Mouse (Mus musculus): ENCODE measurements around the gene Stard10. TPM values are rescaled to one million over a fixed set of nuclear protein-coding genes. Genes with fewer than 3 reads are reported as not detected.

Stard10 gene
- total RNA-seq, 2 experiments from 2014 or later, result 30.5 to 36.0 TPM

DNA sequence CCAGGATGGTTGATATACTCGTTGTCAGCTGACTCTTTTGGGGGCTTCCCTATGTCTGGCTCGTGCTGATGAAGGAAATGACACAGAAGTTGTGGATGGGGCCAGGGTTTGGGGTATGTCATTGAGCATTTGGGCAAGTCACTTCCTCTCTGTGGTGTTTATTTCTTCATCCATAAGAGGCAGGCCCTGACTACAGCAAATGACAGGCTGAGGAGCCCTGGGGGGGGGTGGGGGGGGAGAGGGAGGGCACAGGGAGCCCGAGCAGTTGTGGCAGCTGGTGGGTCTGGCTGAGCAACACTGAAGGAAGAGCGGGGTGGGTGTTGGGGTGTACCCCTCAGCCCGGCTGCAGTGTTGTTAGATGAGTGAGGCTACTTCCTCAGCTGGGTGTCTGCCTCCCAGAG lies 45.9 kb downstream of the Stard10 start:
- peak; percentile 76 for ATAC-seq (replicated peaks; ENCODE audit: poor library complexity, severe bottlenecking)

DNA sequence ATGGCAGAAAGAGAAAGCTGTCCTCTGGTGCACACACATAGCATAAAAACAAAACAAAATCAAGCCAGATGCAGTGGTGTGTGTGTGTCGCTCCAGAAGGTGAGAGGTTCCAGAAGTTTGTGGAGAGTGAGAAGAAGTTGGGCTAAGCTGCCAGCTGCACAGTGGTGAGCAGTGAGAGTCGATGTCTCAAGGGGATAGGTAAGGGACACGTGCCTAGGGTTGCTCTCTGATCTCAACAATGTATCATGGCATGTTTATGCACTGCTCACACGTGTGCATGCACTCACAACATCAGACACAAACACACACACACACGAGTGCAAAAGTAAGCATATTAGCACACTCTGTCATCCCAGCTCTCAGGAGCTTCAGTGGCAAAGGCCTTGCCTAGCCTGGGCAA lies 47.0 kb downstream of the Stard10 start:
- no peak for ATAC-seq (replicated peaks; ENCODE audit: poor library complexity, severe bottlenecking)

DNA sequence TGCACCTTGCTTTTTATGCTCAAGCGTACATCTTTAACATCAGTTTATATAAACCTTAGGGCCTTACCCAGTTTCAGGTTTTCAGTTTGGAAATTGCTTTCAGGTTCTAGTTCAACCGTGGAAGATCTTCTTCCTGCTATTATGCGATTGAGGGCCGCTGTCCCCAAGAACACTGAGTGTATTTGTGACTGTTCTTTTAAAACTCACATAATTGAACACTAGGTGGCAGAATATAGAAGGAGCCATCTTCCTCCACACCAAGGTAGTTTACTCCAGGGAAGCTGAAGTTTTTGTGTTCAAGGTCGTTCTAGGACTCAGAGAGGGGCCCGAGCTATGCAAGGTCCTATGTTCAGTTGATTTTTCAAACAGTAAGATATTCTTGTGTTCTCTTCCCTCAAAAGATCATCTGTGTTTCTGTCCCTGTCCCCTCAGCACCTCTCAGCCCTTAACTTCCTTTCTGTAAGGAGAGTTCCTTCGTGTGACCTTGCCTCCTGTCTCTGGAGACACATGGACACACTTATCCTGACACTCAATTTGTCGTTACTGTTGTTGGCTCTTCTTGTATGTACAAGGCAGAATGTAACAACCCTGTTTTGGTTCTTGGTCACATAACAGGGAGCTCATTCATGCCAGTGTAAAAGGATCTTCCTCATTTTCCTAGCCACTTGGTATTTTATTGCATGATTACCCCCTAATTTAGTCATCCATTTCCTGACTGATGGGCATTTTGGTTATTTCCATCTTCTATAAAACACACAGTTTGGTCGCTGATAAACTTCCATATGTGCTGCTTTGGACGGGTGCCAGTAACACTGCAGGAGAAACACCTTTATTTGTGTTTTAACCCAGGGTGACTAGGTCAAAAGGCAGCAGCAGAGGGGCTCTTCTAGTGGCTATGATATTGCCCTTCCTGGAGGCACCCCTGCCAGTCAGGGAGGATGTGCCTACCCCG lies 51.3 kb downstream of the Stard10 start:
- peak; percentile 23; the same call in 1 of the 2 replicates for ATAC-seq (replicated peaks; ENCODE audit: poor library complexity, severe bottlenecking)

DNA sequence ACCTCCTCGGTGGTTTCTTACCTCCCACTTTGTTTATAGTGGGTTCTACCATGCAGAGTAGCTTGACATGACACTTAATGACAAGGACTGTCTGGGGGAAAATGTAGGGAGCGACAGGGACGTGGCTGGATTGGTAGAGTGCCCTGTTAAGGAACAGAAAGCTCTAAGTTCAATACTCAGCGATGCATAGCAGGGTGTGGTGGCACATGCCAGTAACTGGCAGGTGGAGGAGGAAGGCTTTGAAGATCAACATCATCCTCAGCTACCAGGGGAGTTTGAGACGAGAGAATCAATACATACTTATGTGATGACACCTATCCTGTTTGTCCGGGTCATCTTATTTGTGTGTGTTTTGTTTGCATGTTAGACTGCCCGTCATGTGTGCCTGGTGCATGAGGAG lies 52.8 kb downstream of the Stard10 start:
- ATAC-seq (replicated peaks; ENCODE audit: poor library complexity, severe bottlenecking), result no peak

DNA sequence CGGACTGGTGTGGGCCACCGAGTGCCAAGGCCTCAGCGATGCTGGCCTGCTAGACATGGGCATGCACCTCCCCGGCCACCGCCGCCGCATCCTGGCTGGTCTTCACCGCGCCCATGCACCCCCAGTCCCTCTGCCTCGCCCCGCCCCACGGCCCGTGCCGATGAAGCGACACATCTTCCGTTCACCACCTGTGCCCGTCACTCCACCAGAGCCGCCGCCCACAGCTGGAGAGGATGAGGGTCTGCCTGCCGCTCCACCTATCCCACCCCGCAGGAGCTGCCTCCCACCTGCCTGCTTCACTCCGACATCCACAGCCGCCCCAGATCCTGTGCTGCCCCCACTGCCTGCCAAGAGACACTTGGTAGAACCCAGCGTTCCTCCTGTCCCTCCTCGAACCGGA lies 56.2 kb downstream of the Stard10 start:
- ATAC-seq (replicated peaks; ENCODE audit: poor library complexity, severe bottlenecking), result no peak

DNA sequence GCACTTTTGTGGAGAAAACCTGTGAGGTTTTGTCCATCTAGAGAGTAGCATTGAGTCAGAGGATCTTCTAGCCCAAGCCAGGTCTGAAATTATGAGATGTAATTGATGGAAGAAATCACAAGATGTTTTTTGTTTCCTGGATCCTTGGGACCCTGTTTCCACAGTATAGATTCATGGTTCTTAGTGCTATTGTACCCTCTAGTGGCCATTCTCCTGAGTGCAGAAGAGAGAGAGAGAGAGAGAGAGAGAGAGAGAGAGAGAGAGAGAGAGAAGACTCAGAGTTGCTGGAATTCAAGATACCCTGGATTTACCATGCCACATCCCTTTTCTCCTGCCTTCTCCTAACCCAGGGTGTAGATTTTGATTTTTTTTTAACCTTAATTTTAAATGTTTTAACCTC lies 57.3 kb downstream of the Stard10 start:
- ATAC-seq (replicated peaks; ENCODE audit: poor library complexity, severe bottlenecking), result 0 out of 2 replicates have a peak, but pooled peaks have one; percentile 29

DNA sequence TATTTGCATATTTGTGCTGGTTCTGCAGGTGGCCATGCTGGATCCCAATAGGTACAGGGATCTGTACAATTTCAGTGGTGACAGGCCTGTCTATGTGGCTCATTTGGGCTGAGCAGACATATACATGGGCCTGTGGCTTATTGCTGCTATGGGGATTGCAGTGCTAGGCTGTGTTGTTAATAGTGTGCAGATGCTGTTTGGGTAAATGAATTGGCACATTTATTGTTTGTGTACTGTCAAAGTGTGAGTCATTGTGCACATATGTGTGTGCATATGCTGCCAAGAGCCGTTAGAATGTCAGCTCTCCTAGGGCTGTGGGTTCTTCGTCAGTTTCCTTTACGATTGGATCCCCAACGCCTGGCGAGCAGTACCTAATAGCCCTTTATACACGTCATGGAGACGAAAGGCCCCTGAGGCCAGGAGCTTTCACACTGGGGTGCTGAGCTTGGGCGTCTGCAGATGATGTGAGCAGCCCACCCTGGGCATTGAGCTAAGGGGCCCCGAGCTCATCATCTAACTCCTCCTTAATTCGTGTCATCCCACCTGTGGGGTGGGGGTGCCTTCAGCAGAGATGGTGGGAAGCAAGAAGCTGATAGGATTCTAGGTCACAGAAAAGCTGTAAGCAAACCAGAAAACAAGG lies 59.9 kb downstream of the Stard10 start:
- ATAC-seq (replicated peaks; ENCODE audit: poor library complexity, severe bottlenecking), result no peak

DNA sequence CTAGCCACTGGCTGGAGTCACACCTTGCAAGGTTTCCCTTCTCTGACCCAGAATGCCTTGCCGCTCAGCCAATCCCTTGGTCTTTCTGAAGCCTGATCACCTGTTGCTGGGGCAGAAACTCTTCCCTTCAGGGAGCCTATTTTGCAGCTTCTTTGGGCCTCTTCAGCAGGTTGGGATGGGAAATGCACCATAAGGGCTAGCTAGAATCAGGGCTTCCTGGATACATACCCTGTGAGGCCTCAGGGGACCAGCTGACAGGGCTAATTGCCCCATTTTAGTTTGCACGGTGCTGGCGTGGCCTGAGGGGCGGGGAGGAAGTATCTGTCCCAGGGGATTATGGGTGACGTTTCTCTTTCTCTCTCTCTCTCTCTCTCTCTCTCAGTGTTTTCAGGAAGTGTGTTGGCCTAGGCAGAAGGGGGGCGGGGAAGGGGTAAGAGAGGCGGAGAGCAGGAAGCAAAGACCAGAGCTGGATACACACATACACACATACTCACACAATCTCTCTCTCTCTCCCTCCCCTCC lies 60.9 kb downstream of the Stard10 start:
- peak; percentile 62 for ATAC-seq (replicated peaks; ENCODE audit: poor library complexity, severe bottlenecking)

DNA sequence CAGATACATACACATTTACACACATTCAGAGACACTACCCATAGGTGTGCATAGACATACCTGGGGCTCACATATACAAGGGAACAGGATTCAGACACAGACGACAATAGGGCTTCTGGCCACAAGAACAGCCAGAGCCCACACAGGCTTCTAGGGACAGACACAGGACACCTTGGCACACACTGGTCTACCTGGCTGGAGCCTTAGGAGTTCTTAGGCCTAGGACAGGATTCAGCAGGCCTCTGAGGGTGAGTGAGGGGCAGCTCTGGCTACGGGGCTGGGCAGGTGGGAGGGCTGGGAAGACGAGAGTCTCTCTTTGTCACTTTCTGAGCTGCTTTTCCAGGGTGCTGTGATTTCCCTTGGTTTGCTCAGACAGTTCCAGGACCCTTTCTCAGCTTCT lies 61.4 kb downstream of the Stard10 start:
- no peak for ATAC-seq (replicated peaks; ENCODE audit: poor library complexity, severe bottlenecking)

DNA sequence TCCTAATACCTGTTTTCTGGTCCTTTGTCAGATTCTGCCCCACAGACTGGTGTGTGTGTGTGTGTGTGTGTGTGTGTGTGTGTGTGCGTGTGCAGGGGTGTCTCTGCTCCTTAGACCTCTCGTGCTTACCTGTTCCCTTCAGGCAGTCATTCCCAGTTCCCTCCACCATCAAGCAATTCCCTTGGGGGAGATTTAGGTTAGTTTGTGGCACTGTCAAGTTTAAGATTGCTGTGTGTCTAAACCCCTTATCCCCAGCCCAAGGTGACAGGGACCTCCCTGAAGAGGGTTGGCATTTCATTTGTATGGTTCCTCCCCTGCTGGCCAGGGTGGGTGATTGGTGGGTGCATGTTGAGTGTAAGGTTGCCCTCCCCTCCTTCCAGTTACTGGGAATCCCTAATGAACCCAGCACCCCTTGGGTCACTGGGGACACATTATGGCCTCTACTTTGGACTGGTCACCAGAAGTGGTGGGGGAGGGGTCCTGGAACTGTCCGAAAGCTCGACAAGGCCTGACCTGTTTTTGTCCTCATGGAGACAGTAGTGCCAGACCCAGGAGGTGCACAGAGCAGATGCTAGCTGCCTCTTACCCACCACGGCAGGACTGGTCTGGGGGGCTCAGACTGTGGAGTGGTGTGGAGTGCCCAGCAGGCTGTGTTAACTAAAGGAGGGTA lies 62.0 kb downstream of the Stard10 start:
- no peak for ATAC-seq (replicated peaks; ENCODE audit: poor library complexity, severe bottlenecking)

DNA sequence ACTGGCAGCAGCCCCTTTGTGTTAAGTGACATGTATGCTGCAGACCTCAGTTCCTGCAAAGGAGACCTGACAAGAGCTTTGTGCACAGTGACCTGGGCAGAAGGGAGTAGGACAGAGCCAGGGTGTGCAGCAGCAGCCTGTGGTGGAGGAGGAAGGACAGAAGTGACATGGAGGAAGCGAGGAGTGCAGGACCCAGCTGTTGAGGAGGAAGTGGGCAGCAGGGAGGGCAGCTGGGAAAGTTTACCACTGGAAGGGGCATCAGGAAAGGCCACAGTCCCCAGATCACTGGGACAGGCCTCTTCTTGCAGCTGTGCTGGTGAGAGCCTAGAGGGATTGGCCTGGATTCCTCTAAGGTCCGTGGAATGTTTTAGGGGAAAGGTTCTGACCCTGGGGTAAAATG lies 62.8 kb downstream of the Stard10 start:
- peak; percentile 43 for ATAC-seq (replicated peaks; ENCODE audit: poor library complexity, severe bottlenecking)

DNA sequence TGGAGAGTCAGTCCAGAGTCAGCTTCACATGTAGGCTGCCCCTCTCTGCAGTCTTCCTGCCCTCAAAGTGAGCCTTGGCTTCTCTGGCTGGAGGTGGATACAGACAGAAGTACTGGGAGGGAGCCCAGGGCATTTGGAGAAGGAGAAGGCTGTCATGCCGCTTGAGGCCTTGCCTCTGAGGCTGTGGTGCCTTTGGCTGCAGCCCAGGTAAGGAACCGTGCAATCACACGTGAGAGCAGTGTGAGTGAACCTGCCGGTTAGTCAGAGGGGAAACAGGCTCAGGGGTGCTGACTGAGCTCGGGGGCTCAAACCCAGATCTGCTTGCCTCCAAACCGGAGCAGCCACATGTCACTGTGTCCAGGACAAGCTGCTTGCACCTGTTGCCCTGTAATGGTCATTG lies 64.6 kb downstream of the Stard10 start:
- no peak for ATAC-seq (replicated peaks; ENCODE audit: poor library complexity, severe bottlenecking)

DNA sequence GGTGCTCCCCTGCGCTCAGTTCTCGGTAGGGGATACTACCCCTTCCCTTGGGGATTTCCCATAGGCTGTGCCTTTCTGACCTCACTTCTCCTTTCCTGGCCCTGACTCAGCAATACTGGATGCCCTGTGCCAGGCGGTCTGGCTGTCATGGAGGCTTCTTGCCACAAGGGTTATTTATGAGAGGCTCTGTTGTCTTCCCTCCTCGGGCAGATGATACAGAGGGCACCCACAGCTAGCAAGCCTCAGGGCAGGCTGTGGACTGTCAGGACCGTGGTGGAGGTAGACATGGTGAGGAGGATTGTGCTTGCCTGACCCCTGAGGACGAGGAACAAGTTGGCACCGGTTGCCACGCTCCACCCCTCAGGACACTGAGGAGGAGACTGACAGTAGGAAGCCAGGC lies 65.5 kb downstream of the Stard10 start:
- peak; percentile 69 for ATAC-seq (replicated peaks; ENCODE audit: poor library complexity, severe bottlenecking)

DNA sequence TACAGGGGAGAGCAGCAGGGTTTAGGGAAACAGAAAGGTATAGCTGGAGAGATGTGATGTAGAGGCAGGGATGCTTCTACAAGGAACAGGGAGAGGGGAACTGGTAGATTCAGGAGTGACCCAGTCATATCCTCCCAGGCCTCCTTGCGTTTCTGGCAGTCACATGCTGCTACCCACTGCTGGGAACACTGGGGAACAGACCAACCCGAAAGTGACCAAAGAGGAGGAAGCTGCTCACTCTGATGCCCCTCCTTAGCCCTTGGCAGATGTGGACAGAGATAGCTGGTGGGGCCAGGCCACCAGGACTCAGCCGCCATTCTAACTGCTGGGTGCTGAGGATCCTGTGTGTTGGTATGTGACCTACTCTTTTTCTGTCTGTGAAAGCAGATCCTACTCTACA lies 66.9 kb downstream of the Stard10 start:
- ATAC-seq (replicated peaks; ENCODE audit: poor library complexity, severe bottlenecking), result peak; percentile 48

DNA sequence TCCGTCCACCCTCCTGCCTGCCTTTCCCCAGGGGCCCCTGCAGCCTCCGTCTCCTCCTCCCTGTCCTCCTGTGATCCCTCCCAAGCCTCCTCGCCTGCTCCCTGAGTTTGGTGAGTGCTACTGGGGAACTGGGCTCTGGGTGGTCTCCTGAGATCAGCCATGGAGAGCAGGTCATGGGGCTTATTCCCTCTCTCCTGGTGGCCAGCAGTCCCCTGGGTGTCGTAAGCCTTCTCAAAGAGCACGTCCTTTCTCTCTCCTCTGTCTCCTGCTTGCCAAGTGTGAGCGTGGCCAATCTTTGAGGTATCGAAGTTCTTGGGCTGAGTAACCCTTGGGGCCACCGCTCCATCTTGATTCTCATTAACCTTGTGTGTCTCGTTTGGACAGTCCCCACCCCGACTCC lies 68.0 kb downstream of the Stard10 start:
- ATAC-seq (replicated peaks; ENCODE audit: poor library complexity, severe bottlenecking), result no peak

DNA sequence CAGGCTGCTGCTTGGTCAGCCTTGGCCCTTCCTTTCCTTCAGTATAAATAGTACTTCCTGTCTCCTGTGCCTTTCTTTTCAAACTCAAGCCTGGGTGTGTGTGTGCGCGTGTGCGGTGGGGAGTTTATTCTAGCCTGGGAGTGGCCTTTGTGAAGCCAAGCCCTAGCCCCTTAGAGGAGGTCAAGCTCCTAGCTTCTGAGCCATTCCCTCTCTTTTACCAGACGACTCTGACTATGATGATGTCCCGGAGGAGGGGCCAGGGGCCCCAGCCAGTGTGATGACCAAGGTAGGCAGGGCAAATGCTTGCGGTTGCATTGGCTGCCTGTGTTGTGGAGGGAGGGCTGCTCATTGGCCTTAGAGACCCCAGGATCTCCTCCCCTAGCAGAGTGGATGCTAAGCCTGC lies 68.4 kb downstream of the Stard10 start:
- no peak for ATAC-seq (replicated peaks; ENCODE audit: poor library complexity, severe bottlenecking)

DNA sequence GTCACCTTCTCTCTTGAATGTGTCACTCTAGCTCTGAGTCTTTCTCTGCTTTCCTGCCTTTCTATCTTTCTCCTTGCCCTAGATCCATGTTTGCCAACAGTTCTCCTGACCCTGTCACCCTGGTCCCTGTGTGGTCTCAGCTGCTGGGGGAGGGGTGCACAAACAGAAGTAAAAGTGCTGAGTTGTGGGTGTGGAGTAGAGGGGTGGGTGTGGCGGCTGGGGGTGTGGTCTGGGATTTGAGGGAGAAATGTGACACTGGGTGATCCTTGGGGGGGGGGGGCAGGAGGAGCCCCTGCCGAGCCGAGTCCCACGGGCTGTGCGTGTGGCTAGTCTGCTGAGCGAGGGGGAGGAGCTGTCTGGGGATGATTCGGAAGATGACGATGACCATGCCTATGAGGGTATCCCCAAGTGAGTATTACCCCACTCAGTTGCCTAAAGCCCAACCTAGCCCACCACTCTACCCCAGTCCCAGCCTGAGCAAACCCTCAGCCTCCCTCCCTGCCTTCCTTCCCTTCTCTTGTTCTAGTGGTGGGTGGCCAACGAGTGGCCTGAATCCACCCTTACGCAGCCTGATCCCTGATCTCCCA lies 69.1 kb downstream of the Stard10 start:
- no peak for ATAC-seq (replicated peaks; ENCODE audit: poor library complexity, severe bottlenecking)

DNA sequence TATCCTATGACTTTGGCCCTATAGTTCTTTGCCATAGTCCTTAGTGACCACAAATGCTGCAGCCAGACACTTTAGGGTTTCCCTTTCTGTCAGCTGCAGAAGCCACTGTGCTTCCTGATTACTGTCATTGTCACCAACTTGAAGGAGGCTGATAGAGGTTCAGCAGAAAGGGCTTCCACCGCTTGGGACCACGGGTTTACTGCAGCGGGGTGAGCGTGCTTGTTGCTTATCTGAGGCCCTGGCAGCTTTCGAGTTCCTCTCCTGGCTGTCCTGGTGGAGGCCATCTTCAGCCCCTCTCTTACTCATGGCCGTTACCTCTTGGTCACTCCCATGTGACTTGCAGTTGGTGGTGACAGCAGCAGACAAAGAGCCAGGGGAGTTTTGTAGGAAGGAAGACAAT lies 72.4 kb downstream of the Stard10 start:
- peak; percentile 51 for ATAC-seq (replicated peaks; ENCODE audit: poor library complexity, severe bottlenecking)

DNA sequence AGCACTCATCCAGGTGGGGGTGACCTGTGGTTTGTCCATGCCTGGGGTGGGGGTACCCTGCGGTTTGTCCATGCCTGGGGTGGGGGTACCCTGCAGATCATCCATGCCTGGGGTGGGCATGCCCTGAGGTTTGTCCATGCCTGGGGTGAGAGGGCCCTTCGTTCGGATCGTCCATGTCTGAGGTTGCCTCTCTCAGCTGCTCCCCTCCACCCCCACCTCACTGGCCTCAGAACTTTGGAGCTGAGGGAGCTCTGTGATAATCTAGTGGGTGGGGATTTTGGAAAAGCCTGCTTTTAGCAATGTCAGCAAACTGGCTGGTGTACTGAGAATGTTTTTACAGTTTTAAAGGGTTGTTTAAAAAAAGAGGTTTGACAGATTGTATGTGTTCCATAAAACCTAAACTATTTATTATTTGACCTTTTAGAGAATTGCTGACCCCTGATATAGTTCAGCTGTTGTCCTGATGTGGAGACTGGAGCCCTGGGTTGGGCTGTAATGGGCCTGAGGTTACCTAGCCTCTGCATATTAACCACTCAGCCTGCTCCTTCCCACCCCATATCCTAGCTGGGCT lies 75.1 kb downstream of the Stard10 start:
- no peak for ATAC-seq (replicated peaks; ENCODE audit: poor library complexity, severe bottlenecking)

DNA sequence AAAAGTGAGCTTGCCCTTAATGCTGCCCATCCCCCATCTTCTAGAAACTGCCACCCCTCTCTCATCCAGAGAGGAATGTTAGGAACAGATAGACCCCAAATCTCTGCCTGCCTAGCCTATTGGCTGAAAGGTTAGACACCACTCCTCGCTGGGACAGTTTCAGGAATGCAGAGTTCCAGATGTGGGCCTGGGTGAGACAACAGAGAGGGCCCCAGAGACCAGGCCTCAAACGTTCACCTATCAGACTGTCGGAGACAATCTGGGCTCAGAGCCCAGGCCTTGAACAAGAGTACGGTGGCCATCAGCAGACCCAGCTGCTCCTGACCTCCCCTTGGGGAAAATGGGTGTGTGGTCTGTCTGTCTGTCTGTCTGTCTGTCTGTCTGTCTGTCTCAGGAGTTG lies 76.1 kb downstream of the Stard10 start:
- ATAC-seq (replicated peaks; ENCODE audit: poor library complexity, severe bottlenecking), result no peak

All from granulocyte monocyte progenitor cell, adult 5-6 weeks (primary cell).